Mouse (Mus musculus): Measurements from ENCODE around the gene Cox15. TPM values are rescaled to one million over a fixed set of nuclear protein-coding genes. Genes with fewer than 3 reads are reported as not detected.

The Cox15 gene
- polyA plus RNA-seq, 1 experiment from 2014 or later, result 15.3 TPM

DNA sequence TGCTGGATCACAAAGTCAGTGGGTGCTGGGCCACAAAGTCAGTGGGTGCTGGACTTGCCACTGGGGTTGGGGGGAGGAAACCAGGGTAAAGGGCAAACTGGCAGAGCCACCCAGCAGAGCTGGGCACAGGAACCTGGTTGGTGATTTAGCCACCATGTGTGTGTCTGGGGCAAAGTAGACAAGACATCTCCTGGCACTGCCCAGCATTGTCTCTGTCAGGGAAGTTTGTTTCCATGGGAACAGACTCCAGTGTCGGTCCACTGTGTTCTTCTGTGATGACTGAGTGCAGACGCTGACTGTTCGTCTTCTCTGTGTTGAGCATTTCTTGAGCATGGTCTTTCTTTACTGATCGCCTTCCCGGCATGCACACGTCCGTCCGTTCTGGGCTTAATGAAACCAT lies 43.5 kb downstream of the Cox15 start:
- ATAC-seq, result no peak
- WGBS, result 75% methylated on average over 8 of the region's 8 CpGs
- H3K27me3 ChIP-seq (replicated peaks; ENCODE audit: control insufficient read depth, insufficient read depth, low read length), result no peaks in the 10 kb centered on the region
- no peak overlapping the region for H3K4me2 ChIP-seq (replicated peaks; ENCODE audit: low read depth)
- TF ChIP-seq CTCF (IDR thresholded peaks at IDR 0.05; ENCODE audit: low read depth), result no peak
- peak overlapping the region; percentile 11; the same call in 1 of the 2 replicates for H3K27ac ChIP-seq (ENCODE audit: low read depth, low read length)
- no peaks in the 10 kb centered on the region; the same call in none of the 2 replicates for H3K4me1 ChIP-seq (replicated peaks; ENCODE audit: control insufficient read depth, insufficient read depth, low read length)
- no peaks in the 10 kb centered on the region for H3K9me3 ChIP-seq (ENCODE audit: control insufficient read depth)
- peaks cover 52% of the 10 kb centered on the region for H3K36me3 ChIP-seq (ENCODE audit: control insufficient read depth, insufficient read depth)
- H3K4me3 ChIP-seq (ENCODE audit: low read depth, low read length), result no peak overlapping the region
- H3K9ac ChIP-seq (ENCODE audit: low read depth, low read length), result no peak overlapping the region

DNA sequence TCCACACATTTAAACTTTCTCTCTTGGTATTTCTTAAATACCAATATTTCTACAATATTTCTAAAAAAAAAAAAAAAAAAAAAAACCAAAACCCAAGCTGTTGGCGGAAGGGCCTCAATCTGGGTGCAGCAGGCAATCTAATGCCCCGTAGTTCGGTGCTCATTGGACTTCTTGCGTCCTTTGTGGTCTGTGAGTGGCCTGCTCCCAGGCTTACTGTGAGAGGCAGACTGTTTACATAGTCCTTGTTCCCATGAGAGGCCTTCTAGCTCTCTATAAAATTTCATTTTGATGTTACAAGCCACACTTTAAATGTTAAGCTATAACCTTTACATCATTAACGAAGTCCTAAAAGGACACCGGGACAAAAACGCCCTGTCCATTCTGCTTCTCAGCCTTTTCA lies 44.6 kb downstream of the Cox15 start:
- peaks cover 51% of the 10 kb centered on the region for H3K36me3 ChIP-seq (ENCODE audit: control insufficient read depth, insufficient read depth)
- H3K27ac ChIP-seq (ENCODE audit: low read depth, low read length), result no peak overlapping the region
- H3K4me2 ChIP-seq (replicated peaks; ENCODE audit: low read depth), result no peak overlapping the region
- H3K4me1 ChIP-seq (replicated peaks; ENCODE audit: control insufficient read depth, insufficient read depth, low read length), result no peaks in the 10 kb centered on the region; the same call in none of the 2 replicates
- no peak for ATAC-seq
- no peak overlapping the region for H3K9ac ChIP-seq (ENCODE audit: low read depth, low read length)
- no peak overlapping the region for H3K4me3 ChIP-seq (ENCODE audit: low read depth, low read length)
- 70% methylated on average over 7 of the region's 7 CpGs for WGBS
- no peaks in the 10 kb centered on the region for H3K9me3 ChIP-seq (ENCODE audit: control insufficient read depth)
- H3K27me3 ChIP-seq (replicated peaks; ENCODE audit: control insufficient read depth, insufficient read depth, low read length), result no peaks in the 10 kb centered on the region
- no peak for TF ChIP-seq CTCF (IDR thresholded peaks at IDR 0.05; ENCODE audit: low read depth)

DNA sequence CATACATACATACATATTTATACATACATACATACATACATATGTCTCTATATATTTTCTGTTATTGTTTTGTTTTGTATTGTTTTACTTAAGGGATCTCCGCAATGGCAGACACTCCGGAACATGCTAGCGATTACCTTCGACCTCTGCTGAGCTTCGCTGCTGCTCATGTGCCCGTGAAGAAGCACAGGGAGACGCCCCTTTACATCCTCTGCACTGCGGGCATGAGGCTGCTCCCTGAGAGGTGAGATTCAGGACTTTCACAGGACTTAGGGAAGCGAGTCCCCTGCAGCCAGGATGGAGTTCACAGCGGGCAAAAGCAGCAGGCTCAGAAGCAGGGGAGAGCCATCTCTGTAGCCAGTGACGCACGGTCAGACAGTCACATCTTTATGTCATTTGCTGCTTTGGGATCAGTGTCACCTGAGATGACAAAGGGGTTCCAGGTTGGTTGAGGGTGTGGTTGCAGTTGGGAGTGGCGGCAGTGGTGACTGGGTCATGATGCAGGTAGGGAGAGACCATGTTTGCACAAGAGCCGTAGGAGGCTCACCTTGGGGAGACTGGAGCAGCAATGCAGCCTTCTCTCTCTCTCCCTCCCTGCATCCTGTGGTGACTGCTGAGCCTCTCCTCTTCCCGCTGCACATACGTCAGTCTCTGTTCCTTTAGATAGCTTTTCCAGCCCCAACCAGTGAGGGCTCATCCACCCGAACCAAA lies 47.9 kb downstream of the Cox15 start:
- Histone ChIP-seq H3K4me3 (ENCODE audit: low read depth, low read length) (no peak overlapping the region), H3K4me1 (replicated peaks; ENCODE audit: control insufficient read depth, insufficient read depth, low read length) (no peaks in the 10 kb centered on the region; the same call in 1 of the 2 replicates), H3K36me3 (ENCODE audit: control insufficient read depth, insufficient read depth) (peaks cover 67% of the 10 kb centered on the region), H3K9me3 (ENCODE audit: control insufficient read depth) (no peaks in the 10 kb centered on the region), H3K27ac (ENCODE audit: low read depth, low read length) (no peak overlapping the region), H3K4me2 (replicated peaks; ENCODE audit: low read depth) (no peak overlapping the region), H3K27me3 (replicated peaks; ENCODE audit: control insufficient read depth, insufficient read depth, low read length) (no peaks in the 10 kb centered on the region), H3K9ac (ENCODE audit: low read depth, low read length) (no peak overlapping the region)
- TF ChIP-seq CTCF (IDR thresholded peaks at IDR 0.05; ENCODE audit: low read depth), result no peak
- ATAC-seq, result peak; percentile 44
- 56% methylated on average over 17 of the region's 17 CpGs for WGBS

DNA sequence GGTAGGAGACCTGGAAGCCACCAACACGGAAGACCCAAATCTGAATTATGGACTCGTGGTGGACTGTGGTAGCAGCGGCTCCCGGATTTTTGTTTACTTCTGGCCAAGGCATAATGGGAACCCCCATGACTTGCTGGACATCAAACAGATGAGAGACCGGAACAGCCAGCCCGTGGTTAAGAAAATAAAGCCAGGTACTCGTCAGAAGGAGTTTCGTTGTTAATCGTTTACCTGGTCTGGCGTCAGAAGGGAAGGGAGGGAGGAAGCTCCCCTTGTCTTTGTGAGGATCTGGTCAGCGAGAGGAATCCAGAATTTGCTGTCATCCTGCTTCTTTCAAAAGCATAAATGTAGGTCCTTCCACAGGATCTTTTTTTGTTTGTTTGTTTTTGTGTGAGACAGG lies 48.6 kb downstream of the Cox15 start:
- no peak for ATAC-seq

DNA sequence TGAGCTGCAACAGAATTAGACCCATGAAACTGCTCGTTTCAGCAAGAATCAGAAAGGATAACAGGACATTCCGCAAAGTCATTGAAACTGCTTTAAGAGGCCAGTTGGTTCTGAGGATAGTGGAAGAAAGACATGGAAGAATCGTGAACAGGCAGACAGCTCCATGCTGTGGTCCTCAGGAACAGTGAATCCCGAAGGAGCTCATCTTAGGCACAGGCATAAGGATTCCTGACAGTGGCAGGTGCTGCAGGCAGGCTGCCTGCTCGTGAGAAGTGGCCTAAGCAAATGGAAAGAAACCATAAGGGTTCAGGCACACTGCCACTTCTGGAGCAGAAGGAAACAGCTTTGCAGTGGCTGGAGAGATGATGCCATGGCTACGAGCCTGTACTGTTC lies 53.0 kb downstream of the Cox15 start:
- Histone ChIP-seq H3K4me2 (replicated peaks; ENCODE audit: low read depth) (no peak overlapping the region), H3K27ac (ENCODE audit: low read depth, low read length) (0 out of 2 replicates have a peak overlapping the region, but pooled peaks have one; percentile 46), H3K4me1 (replicated peaks; ENCODE audit: control insufficient read depth, insufficient read depth, low read length) (no peaks in the 10 kb centered on the region), H3K4me3 (ENCODE audit: low read depth, low read length) (no peak overlapping the region), H3K9ac (ENCODE audit: low read depth, low read length) (no peak overlapping the region), H3K36me3 (ENCODE audit: control insufficient read depth, insufficient read depth) (peaks cover 31% of the 10 kb centered on the region), H3K9me3 (ENCODE audit: control insufficient read depth) (no peaks in the 10 kb centered on the region), H3K27me3 (replicated peaks; ENCODE audit: control insufficient read depth, insufficient read depth, low read length) (no peaks in the 10 kb centered on the region)
- TF ChIP-seq CTCF (IDR thresholded peaks at IDR 0.05; ENCODE audit: low read depth), result no peak
- ATAC-seq, result no peak
- WGBS, result 74% methylated on average over 6 of the region's 6 CpGs

More for the DNA sequence above, 48.6 kb downstream of the Cox15 start:
- Histone ChIP-seq H3K4me3 (ENCODE audit: low read depth, low read length) (no peak overlapping the region), H3K27ac (ENCODE audit: low read depth, low read length) (no peak overlapping the region), H3K27me3 (replicated peaks; ENCODE audit: control insufficient read depth, insufficient read depth, low read length) (no peaks in the 10 kb centered on the region), H3K9me3 (ENCODE audit: control insufficient read depth) (no peaks in the 10 kb centered on the region), H3K9ac (ENCODE audit: low read depth, low read length) (no peak overlapping the region), H3K4me2 (replicated peaks; ENCODE audit: low read depth) (no peak overlapping the region), H3K4me1 (replicated peaks; ENCODE audit: control insufficient read depth, insufficient read depth, low read length) (no peaks in the 10 kb centered on the region), H3K36me3 (ENCODE audit: control insufficient read depth, insufficient read depth) (peaks cover 66% of the 10 kb centered on the region)
- TF ChIP-seq CTCF (IDR thresholded peaks at IDR 0.05; ENCODE audit: low read depth), result no peak
- 47% methylated on average over 11 of the region's 11 CpGs for WGBS

DNA sequence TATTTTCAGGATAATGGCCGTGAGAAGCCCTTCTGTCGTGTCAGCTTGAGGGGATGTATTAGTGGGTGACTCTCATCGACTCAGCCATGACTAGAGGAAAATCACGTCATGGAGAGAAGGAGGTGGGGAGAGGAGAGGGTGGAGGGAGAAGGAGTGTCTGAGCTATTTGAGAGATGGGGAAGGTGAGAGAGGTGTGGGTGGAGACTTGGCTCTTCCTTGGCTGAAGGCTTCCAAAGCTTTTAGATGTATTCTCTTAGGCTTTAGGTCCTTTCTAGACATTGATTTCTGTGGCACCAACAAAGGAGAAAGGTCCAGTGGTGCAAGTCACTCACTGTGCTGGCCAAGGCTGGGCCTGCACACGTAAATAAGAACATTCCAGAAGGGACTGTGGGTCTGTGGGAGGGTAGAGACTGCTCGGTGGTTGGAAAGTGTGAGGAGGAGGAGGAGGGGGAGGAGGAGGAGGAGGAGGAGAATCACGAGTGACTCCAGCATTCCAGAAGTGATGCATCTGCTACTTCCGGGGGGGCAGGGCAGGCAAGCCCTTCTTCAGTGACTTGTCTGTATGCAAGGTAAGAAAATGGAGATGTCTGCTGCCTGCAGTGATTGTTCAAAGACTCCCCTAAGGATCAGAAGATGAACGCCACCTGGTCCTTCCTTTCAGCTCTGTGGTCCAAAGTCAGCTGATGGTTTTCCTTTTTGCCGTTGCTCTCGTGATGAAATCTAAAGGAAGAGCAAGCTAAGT lies 53.6 kb downstream of the Cox15 start:
- peak overlapping the region; percentile 46; the same call in 1 of the 2 replicates for H3K27ac ChIP-seq (ENCODE audit: low read depth, low read length)
- H3K36me3 ChIP-seq (ENCODE audit: control insufficient read depth, insufficient read depth), result peaks cover 29% of the 10 kb centered on the region
- 42% methylated on average over 11 of the region's 11 CpGs for WGBS
- TF ChIP-seq CTCF (IDR thresholded peaks at IDR 0.05; ENCODE audit: low read depth), result no peak
- no peaks in the 10 kb centered on the region for H3K4me1 ChIP-seq (replicated peaks; ENCODE audit: control insufficient read depth, insufficient read depth, low read length)
- no peak overlapping the region for H3K4me3 ChIP-seq (ENCODE audit: low read depth, low read length)
- no peak overlapping the region for H3K4me2 ChIP-seq (replicated peaks; ENCODE audit: low read depth)
- ATAC-seq, result no peak
- H3K9me3 ChIP-seq (ENCODE audit: control insufficient read depth), result no peaks in the 10 kb centered on the region
- H3K9ac ChIP-seq (ENCODE audit: low read depth, low read length), result no peak overlapping the region
- H3K27me3 ChIP-seq (replicated peaks; ENCODE audit: control insufficient read depth, insufficient read depth, low read length), result no peaks in the 10 kb centered on the region

Data from intestine, postnatal 0 days (tissue).